Mouse (Mus musculus) hindbrain, embryonic 12.5 days (tissue): ENCODE results near the gene Ccsap. TPM values are rescaled to one million over a fixed set of nuclear protein-coding genes. Genes with fewer than 3 reads are reported as not detected.

ENCODE experiments used
- ATAC-seq: fragments of 200-750 bp; cut with Nextera tagmentation; 2 replicates; pipeline ENCODE4 v1.8.0; 2017; ENCODE audit warnings: moderate TSS enrichment; ENCODE audit not compliant: low FRiP score
- H3K27ac ChIP-seq: fragments of 300-500 bp; sonication (generic); 2 replicates; pipeline ENCODE4 v1.5.1; 2016; ENCODE audit warnings: mild to moderate bottlenecking
- H3K27me3 ChIP-seq: fragments of 300-500 bp; sonication (generic); 2 replicates; pipeline ENCODE4 v1.6.1; 2016; ENCODE audit warnings: mild to moderate bottlenecking
- H3K36me3 ChIP-seq: fragments of 300-500 bp; sonication (generic); 2 replicates; pipeline ENCODE4 v1.6.1; 2016; ENCODE audit warnings: mild to moderate bottlenecking
- H3K4me1 ChIP-seq: fragments of 300-500 bp; sonication (generic); 2 replicates; pipeline ENCODE4 v1.6.1; 2016
- H3K4me2 ChIP-seq: fragments of 300-500 bp; sonication (generic); replicated peaks from 2 replicates; pipeline ENCODE4 v1.6.1; 2016; ENCODE audit warnings: mild to moderate bottlenecking
- H3K4me3 ChIP-seq: fragments of 300-500 bp; sonication (generic); 2 replicates; pipeline ENCODE4 v1.5.1; 2016; ENCODE audit warnings: mild to moderate bottlenecking
- H3K9ac ChIP-seq: fragments of 300-500 bp; sonication (generic); 2 replicates; pipeline ENCODE4 v1.6.1; 2016; ENCODE audit warnings: mild to moderate bottlenecking, moderate library complexity
- H3K9me3 ChIP-seq: fragments of 300-500 bp; sonication (generic); replicated peaks from 2 replicates; pipeline ENCODE4 v1.6.1; 2016; ENCODE audit warnings: mild to moderate bottlenecking
- WGBS: fragments of 180-500 bp; shearing (Covaris S2); methylation state at CpG from one replicate; pipeline ENCODE4 v1.1.7; 2016; 5-methylcytosine and 5-hydroxymethylcytosine counted together
- polyA plus RNA-seq: library from polyadenylated mRNA; unstranded; fragments of >200 nt; fragmentation: Nextera tagmentation; extraction: Ambion mirVana; gene quantifications from 2 replicates; pipeline ENCODE4 v1.2.1, GENCODE M21; 2016

Ccsap gene
- polyA plus RNA-seq, 1 experiment from 2014 or later, result 6.8 TPM

GRCm38 (mm10) chr8:123847546-123847945, 12.5 kb downstream of the Ccsap start:
- Histone ChIP-seq H3K27ac (no peak overlapping the region), H3K4me2 (no peak overlapping the region), H3K9ac (no peak overlapping the region), H3K27me3 (no peaks in the 10 kb centered on the region), H3K36me3 (no peaks in the 10 kb centered on the region), H3K4me3 (no peak overlapping the region), H3K4me1 (no peaks in the 10 kb centered on the region), H3K9me3 (no peaks in the 10 kb centered on the region)
- WGBS, result 85% methylated on average over 3 of the region's 3 CpGs
- ATAC-seq, result no peak

- no peak overlapping the region for H3K4me3 ChIP-seq
- no peaks in the 10 kb centered on the region for H3K4me1 ChIP-seq
- no peaks in the 10 kb centered on the region for H3K27me3 ChIP-seq
- no peak overlapping the region for H3K4me2 ChIP-seq
- no peaks in the 10 kb centered on the region for H3K36me3 ChIP-seq
- no peak overlapping the region for H3K27ac ChIP-seq
- no peak overlapping the region for H3K9ac ChIP-seq
- no peaks in the 10 kb centered on the region for H3K9me3 ChIP-seq
- WGBS, result 90% methylated on average over 12 of the region's 12 CpGs
- ATAC-seq, result no peak
These were observed 13.5 kb downstream of the Ccsap start for GRCm38 (mm10) chr8:123846509-123846908.

GRCm38 (mm10) chr8:123845991-123846390, 14.0 kb downstream of the Ccsap start:
- Histone ChIP-seq H3K9ac (no peak overlapping the region), H3K9me3 (no peaks in the 10 kb centered on the region), H3K36me3 (no peaks in the 10 kb centered on the region), H3K27me3 (no peaks in the 10 kb centered on the region), H3K27ac (no peak overlapping the region), H3K4me3 (no peak overlapping the region), H3K4me2 (no peak overlapping the region), H3K4me1 (no peaks in the 10 kb centered on the region)
- 88% methylated on average over 10 of the region's 10 CpGs for WGBS
- no peak for ATAC-seq

DNA sequence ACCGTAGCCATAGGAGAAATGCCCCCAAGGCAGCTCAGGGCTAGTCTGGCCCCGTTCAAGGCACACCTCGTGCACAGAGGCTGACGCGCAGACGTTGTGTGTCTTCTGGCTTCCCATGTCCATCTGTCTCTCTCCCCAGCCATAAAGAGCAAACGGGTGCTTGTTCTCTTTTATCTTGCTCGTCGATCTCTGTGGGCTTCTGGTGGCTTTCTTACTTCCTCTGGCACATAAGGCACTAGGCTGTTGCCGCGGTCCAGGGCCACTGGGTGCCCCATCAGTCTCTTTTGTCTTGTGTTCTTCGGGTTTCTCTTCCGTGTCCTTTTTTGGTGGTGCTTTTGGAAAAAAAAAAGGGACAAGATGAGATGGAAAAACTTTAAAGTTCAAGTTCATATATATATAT, 14.9 kb downstream of the Ccsap start:
- Histone ChIP-seq H3K27ac (no peak overlapping the region), H3K9ac (no peak overlapping the region), H3K36me3 (no peaks in the 10 kb centered on the region), H3K27me3 (no peaks in the 10 kb centered on the region), H3K4me3 (no peak overlapping the region), H3K4me1 (no peaks in the 10 kb centered on the region), H3K4me2 (no peak overlapping the region), H3K9me3 (no peaks in the 10 kb centered on the region)
- WGBS, result 92% methylated on average over 13 of the region's 13 CpGs
- no peak for ATAC-seq

DNA sequence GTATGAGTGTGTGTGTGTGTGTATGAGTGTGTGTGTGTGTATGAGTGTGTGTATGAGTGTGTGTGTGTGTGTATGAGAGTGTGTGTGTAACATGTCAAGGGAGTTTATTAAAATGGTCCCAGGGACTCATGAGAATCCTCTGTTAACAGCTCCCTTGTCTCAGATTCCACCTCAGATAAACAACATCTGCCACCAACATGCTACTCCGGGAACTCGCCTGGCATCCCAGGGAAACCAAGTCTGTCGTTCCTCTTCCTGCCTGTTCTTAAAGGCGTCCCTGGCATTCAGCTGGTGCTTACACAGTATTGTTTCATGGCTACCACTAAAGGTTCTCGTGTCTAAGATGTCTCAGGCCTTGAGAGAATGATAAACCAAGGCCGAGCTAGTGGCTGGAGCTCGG, 15.7 kb downstream of the Ccsap start:
- Histone ChIP-seq H3K4me2 (no peak overlapping the region), H3K4me3 (no peak overlapping the region), H3K4me1 (no peaks in the 10 kb centered on the region), H3K36me3 (no peaks in the 10 kb centered on the region), H3K27me3 (no peaks in the 10 kb centered on the region), H3K9ac (no peak overlapping the region), H3K9me3 (no peaks in the 10 kb centered on the region), H3K27ac (no peak overlapping the region)
- no peak for ATAC-seq
- WGBS, result 79% methylated on average over 7 of the region's 7 CpGs

DNA sequence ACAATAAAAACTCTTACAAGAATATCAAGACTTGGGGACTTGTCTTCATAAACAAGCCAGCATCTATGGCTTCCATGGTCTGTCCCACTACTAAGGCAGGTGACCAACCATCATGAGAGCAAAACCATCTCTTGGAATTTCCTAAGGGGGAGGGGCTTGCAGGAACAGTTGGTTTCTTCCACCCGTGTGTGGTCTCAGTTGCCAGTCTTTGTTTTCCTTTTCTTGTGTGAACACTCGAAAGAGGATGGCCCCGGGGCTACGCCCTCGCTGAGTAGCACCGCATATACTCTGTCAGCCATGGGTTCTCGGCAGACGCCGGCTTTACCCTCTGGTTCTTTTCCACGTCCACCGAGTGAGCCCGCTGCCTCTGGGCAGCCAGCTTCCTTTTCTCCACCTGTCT, 17.9 kb downstream of the Ccsap start:
- ATAC-seq, result no peak
- Histone ChIP-seq H3K4me2 (no peak overlapping the region), H3K27me3 (no peaks in the 10 kb centered on the region), H3K4me3 (no peak overlapping the region), H3K9ac (no peak overlapping the region), H3K36me3 (no peaks in the 10 kb centered on the region), H3K27ac (no peak overlapping the region), H3K9me3 (no peaks in the 10 kb centered on the region), H3K4me1 (no peaks in the 10 kb centered on the region)
- 87% methylated on average over 12 of the region's 12 CpGs for WGBS

DNA sequence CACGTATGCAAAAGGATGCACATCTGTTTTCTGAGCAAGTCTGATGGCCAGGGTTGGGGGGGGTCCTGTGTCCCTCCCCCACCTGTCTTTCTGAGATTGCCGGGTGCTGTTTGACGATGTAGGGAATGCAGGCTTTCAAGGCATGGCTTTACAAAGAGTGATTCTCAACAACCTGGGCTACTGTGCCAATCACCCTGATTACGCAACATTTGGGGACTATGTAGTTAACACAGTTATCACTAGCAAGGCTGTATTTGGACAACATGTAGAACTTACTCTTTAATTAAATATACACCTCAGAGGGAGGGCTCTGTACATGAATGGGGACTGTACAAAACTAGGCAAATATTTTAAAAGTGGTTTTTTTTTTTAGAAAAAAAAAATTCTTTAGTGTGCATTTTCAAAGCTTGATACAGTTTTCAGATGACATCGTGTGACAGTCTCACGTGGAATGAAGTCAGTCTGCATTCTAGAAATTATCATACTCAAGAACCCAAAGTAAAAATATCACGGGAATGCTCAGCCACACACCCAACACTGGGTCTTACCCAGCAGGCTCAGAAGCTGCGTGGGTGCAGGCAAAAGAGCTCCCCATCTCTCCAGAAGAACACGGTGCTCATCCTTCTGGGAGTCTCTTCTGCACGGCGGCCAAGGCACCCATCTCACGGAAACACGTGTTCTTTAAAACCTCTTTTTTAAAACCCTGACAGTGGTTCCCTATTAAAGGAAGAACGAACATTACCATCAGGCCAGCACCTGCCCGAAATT, 19.2 kb downstream of the Ccsap start:
- no peaks in the 10 kb centered on the region for H3K4me1 ChIP-seq
- no peak overlapping the region for H3K4me2 ChIP-seq
- H3K9ac ChIP-seq, result no peak overlapping the region
- 92% methylated on average over 15 of the region's 15 CpGs for WGBS
- H3K27me3 ChIP-seq, result no peaks in the 10 kb centered on the region
- no peak overlapping the region for H3K27ac ChIP-seq
- no peak overlapping the region for H3K4me3 ChIP-seq
- ATAC-seq, result no peak
- peaks cover 6% of the 10 kb centered on the region; the same call in 1 of the 2 replicates for H3K36me3 ChIP-seq
- no peaks in the 10 kb centered on the region for H3K9me3 ChIP-seq

DNA sequence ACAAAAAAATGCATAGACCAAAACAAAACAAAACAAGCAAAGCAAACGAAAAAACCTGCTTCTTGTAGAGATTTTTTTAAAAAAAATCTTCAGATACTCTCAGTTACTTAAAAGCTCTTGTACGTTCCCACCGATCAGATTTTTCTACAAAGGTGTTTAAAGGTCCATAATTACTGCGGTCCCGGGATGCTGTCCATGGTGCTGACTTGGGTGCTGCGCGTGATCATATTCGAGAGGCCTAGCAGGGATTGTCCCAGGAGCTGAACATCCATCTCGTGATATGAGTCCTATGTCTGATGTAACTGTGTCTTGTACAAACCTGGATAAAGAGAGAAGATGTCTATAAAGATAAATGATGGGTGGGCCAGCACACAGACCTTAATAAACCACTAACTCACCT, 21.5 kb downstream of the Ccsap start:
- peaks cover 26% of the 10 kb centered on the region for H3K36me3 ChIP-seq
- no peak overlapping the region for H3K27ac ChIP-seq
- no peak overlapping the region for H3K4me2 ChIP-seq
- no peak overlapping the region for H3K9ac ChIP-seq
- no peaks in the 10 kb centered on the region for H3K4me1 ChIP-seq
- 75% methylated on average over 9 of the region's 9 CpGs for WGBS
- no peaks in the 10 kb centered on the region for H3K9me3 ChIP-seq
- ATAC-seq, result no peak
- no peak overlapping the region for H3K4me3 ChIP-seq
- no peaks in the 10 kb centered on the region for H3K27me3 ChIP-seq

GRCm38 (mm10) chr8:123836354-123836753, 23.7 kb downstream of the Ccsap start:
- 90% methylated on average over 6 of the region's 6 CpGs for WGBS
- Histone ChIP-seq H3K36me3 (peaks cover 42% of the 10 kb centered on the region), H3K4me2 (no peak overlapping the region), H3K27ac (no peak overlapping the region), H3K9ac (no peak overlapping the region), H3K9me3 (0 out of 2 replicates have a peak, but pooled peaks cover 4% of the 10 kb centered on the region), H3K4me1 (no peaks in the 10 kb centered on the region), H3K4me3 (no peak overlapping the region), H3K27me3 (no peaks in the 10 kb centered on the region)
- no peak for ATAC-seq

- no peak overlapping the region for H3K9ac ChIP-seq
- peaks cover 51% of the 10 kb centered on the region for H3K36me3 ChIP-seq
- H3K27ac ChIP-seq, result no peak overlapping the region
- 62% methylated on average over 9 of the region's 9 CpGs for WGBS
- no peaks in the 10 kb centered on the region for H3K27me3 ChIP-seq
- no peaks in the 10 kb centered on the region for H3K4me1 ChIP-seq
- no peak for ATAC-seq
- no peak overlapping the region for H3K4me2 ChIP-seq
- H3K9me3 ChIP-seq, result 0 out of 2 replicates have a peak, but pooled peaks cover 4% of the 10 kb centered on the region
- H3K4me3 ChIP-seq, result no peak overlapping the region
These were observed 24.6 kb downstream of the Ccsap start for GRCm38 (mm10) chr8:123835451-123835850.

- H3K4me1 ChIP-seq, result no peaks in the 10 kb centered on the region
- H3K27me3 ChIP-seq, result no peaks in the 10 kb centered on the region
- H3K9ac ChIP-seq, result no peak overlapping the region
- peaks cover 76% of the 10 kb centered on the region for H3K36me3 ChIP-seq
- 95% methylated on average over 4 of the region's 4 CpGs for WGBS
- H3K27ac ChIP-seq, result no peak overlapping the region
- 0 out of 2 replicates have a peak, but pooled peaks cover 4% of the 10 kb centered on the region for H3K9me3 ChIP-seq
- no peak for ATAC-seq
- H3K4me2 ChIP-seq, result no peak overlapping the region
- H3K4me3 ChIP-seq, result no peak overlapping the region
These were observed 27.3 kb downstream of the Ccsap start for GRCm38 (mm10) chr8:123832757-123833156.

DNA sequence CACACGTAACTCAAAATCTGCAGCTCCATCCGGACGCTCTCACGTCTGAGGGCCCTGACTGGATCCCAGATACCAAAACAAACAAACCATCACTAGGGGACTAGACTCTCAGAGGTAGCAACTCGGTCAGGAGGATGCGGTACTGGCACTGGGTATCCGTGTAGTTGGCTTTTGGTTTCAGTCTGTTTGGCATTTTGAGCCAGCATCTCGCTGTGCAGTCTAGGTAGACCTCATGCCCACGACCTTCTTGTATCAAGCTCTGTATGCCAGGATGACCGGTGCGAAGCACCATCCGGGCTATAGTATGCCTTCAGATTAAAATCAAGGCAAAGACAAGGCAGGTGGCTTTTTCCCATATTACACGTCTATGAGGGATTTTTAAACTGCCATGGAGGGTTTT, 32.5 kb downstream of the Ccsap start:
- peaks cover 75% of the 10 kb centered on the region for H3K36me3 ChIP-seq
- H3K4me2 ChIP-seq, result no peak overlapping the region
- WGBS, result 92% methylated on average over 13 of the region's 13 CpGs
- no peak for ATAC-seq
- no peak overlapping the region for H3K4me3 ChIP-seq
- no peaks in the 10 kb centered on the region for H3K4me1 ChIP-seq
- H3K9me3 ChIP-seq, result peaks cover under 1% of the 10 kb centered on the region; the same call in 1 of the 2 replicates
- no peaks in the 10 kb centered on the region for H3K27me3 ChIP-seq
- H3K9ac ChIP-seq, result no peak overlapping the region
- H3K27ac ChIP-seq, result no peak overlapping the region

- no peaks in the 10 kb centered on the region for H3K4me1 ChIP-seq
- no peak overlapping the region for H3K4me3 ChIP-seq
- ATAC-seq, result no peak
- H3K9ac ChIP-seq, result no peak overlapping the region
- peaks cover 73% of the 10 kb centered on the region for H3K36me3 ChIP-seq
- H3K27ac ChIP-seq, result no peak overlapping the region
- 93% methylated on average over 7 of the region's 7 CpGs for WGBS
- H3K9me3 ChIP-seq, result no peaks in the 10 kb centered on the region; the same call in 1 of the 2 replicates
- no peak overlapping the region for H3K4me2 ChIP-seq
- no peaks in the 10 kb centered on the region for H3K27me3 ChIP-seq
These were observed 33.3 kb downstream of the Ccsap start for GRCm38 (mm10) chr8:123826758-123827157.
